Mouse (Mus musculus) forebrain, embryonic 14.5 days (tissue): ENCODE results near the gene Tmem270. TPM values are rescaled to one million over a fixed set of nuclear protein-coding genes. Genes with fewer than 3 reads are reported as not detected.

Source experiments
- ATAC-seq: fragments of 200-750 bp; cut with Nextera tagmentation; 2 replicates; pipeline ENCODE4 v1.8.0; 2017; ENCODE audit warnings: mild to moderate bottlenecking, moderate library complexity
- DNase-seq: peaks from one replicate; pipeline ENCODE4 v3.0.0-alpha.2; 2015; ENCODE audit warnings: low spot score
- H3K27ac ChIP-seq: fragments of 300-500 bp; sonication (generic); 2 replicates; pipeline ENCODE4 v1.5.1; 2014; ENCODE audit warnings: low read depth, mild to moderate bottlenecking, control low read depth, low read length, moderate library complexity
- H3K27me3 ChIP-seq: fragments of 300-500 bp; sonication (generic); replicated peaks from 2 replicates; pipeline ENCODE4 v1.6.1; 2014; ENCODE audit warnings: low read length, control low read depth, mixed read lengths; ENCODE audit not compliant: control insufficient read depth, insufficient read depth
- H3K36me3 ChIP-seq: fragments of 300-500 bp; sonication (generic); 2 replicates; pipeline ENCODE4 v1.6.1; 2014; ENCODE audit warnings: low read length, control low read depth; ENCODE audit not compliant: control insufficient read depth, insufficient read depth
- H3K4me1 ChIP-seq: fragments of 300-500 bp; sonication (generic); 2 replicates; pipeline ENCODE4 v1.6.1; 2014; ENCODE audit warnings: antibody characterized with exemption, low read length, control low read depth; ENCODE audit not compliant: control insufficient read depth, insufficient read depth
- H3K4me2 ChIP-seq: fragments of 300-500 bp; sonication (generic); 2 replicates; pipeline ENCODE4 v1.6.1; 2014; ENCODE audit warnings: mild to moderate bottlenecking, control low read depth, low read length
- H3K4me3 ChIP-seq: fragments of 300-500 bp; sonication (generic); 2 replicates; pipeline ENCODE4 v1.5.1; 2014; ENCODE audit warnings: low read depth, low read length, control low read depth
- H3K9ac ChIP-seq: fragments of 300-500 bp; sonication (generic); 2 replicates; pipeline ENCODE4 v1.6.1; 2014; ENCODE audit warnings: mild to moderate bottlenecking, low read length, control low read depth, moderate library complexity
- H3K9me3 ChIP-seq: fragments of 300-500 bp; sonication (generic); replicated peaks from 2 replicates; pipeline ENCODE4 v1.6.1; 2016; ENCODE audit warnings: low read length, control low read depth, mixed read lengths; ENCODE audit not compliant: control insufficient read depth
- WGBS: fragments of 180-500 bp; shearing (Covaris S2); extraction: QIAGEN DNeasy Blood & Tissue Kit; methylation state at CpG from one replicate; pipeline ENCODE4 v1.1.7; 2014; 5-methylcytosine and 5-hydroxymethylcytosine counted together
- polyA plus RNA-seq: library from polyadenylated mRNA; unstranded; fragments of >200 nt; fragmentation: Nextera tagmentation; extraction: Ambion mirVana; gene quantifications from 2 replicates; pipeline ENCODE4 v1.2.1, GENCODE M21; 2014

Gene Tmem270
- polyA plus RNA-seq, 1 experiment from 2014 or later: not detected

DNA sequence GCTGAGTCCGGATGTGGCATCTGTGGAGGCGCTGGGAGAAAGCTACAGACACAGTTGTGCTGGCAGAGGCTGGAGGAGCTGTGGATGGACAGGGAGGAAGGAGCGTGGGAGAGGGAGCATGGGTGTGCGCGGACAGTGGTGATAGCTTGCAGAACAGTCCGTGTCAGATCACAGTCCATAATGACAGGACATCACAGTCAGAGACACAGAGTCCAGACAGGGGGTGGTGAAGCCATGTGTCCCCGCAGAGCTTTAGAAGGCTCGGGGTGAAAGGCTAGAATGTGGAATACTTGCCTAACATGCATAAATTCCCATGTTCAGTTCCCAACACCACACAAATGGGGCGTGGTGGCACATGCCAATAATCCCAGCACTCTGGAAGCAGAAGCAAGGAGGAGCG lies 29.7 kb downstream of the Tmem270 start:
- Histone ChIP-seq H3K27ac (no peak overlapping the region), H3K4me1 (no peaks in the 10 kb centered on the region), H3K36me3 (no peaks in the 10 kb centered on the region), H3K4me2 (no peak overlapping the region), H3K4me3 (no peak overlapping the region), H3K27me3 (no peaks in the 10 kb centered on the region), H3K9me3 (no peaks in the 10 kb centered on the region), H3K9ac (no peak overlapping the region)
- DNase-seq: no peak
- WGBS: 80% methylated on average over 10 of the region's 10 CpGs
- ATAC-seq: no peak

DNA sequence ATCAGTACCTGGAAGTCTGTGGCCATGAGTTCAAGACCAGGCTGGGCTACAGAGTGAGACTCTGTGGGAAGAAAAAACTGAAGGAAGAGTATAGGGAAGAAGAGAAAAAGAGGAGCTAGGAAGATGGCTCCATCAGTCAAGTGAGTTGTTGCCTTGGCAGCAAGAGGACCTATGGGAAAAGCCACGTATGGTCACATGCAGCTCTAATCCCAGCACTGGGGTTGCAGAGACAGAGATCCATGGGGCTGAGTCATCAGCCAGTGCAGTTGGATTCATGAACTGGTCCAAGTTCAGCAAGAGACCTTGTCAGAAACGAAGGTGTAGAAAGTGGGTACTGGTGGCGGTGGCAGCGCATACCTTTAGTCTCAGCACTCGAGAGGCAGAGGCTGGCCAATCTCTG lies 31.3 kb downstream of the Tmem270 start:
- Histone ChIP-seq H3K4me3 (no peak overlapping the region), H3K4me1 (no peaks in the 10 kb centered on the region), H3K9ac (no peak overlapping the region), H3K9me3 (no peaks in the 10 kb centered on the region), H3K27me3 (no peaks in the 10 kb centered on the region), H3K27ac (no peak overlapping the region), H3K36me3 (no peaks in the 10 kb centered on the region), H3K4me2 (no peak overlapping the region)
- ATAC-seq: no peak
- WGBS: 92% methylated on average over 5 of the region's 5 CpGs
- no peak for DNase-seq

DNA sequence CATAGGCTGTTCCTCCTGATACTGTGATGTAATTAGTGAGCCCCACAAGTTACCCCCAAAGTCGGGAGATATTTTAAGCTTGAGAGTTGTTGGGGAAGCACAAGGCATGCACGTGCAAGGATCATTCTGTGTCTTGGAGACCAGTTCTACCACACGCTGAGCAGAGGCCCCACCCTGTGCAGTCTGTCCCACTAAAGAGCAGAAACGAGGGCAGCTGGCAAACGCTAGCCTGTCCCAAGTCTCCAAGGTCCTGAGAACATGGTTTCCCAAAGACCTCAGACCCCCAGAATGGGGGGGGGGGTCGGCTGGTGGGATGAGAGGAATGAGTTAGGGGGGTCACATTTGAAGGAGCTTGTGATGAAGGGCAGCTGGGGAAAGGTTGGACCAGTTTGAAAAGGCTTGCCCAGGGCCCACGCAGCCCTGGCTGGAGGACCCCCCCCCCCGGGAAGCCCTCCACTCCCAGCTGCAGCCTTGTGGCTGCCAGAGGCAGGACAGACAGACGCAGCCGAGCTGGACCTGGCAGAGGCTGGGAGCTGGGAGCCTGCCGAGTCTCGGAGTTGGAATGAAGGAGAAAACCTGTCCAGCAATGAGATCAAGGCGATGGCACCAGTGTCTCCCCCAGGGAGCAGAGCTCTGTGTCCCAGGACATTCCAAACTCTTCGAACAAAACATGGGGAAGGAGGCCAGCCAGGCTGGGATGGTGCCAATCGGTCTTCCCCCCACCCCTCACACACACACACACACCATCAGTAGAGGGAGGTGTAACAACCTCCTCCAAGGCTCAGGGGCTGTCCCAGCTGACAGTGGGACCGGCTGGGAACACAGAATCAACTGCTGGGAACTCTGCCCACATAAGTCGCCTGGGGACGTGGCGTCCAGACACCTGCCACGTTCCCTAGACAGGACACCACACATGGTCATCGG lies 32.3 kb downstream of the Tmem270 start:
- no peaks in the 10 kb centered on the region for H3K9me3 ChIP-seq
- no peaks in the 10 kb centered on the region for H3K4me1 ChIP-seq
- no peaks in the 10 kb centered on the region for H3K36me3 ChIP-seq
- H3K4me2 ChIP-seq: no peak overlapping the region
- WGBS: 62% methylated on average over 21 of the region's 21 CpGs
- H3K9ac ChIP-seq: no peak overlapping the region
- H3K27ac ChIP-seq: no peak overlapping the region
- peak; percentile 36 for DNase-seq
- no peak overlapping the region for H3K4me3 ChIP-seq
- H3K27me3 ChIP-seq: no peaks in the 10 kb centered on the region
- ATAC-seq: no peak

DNA sequence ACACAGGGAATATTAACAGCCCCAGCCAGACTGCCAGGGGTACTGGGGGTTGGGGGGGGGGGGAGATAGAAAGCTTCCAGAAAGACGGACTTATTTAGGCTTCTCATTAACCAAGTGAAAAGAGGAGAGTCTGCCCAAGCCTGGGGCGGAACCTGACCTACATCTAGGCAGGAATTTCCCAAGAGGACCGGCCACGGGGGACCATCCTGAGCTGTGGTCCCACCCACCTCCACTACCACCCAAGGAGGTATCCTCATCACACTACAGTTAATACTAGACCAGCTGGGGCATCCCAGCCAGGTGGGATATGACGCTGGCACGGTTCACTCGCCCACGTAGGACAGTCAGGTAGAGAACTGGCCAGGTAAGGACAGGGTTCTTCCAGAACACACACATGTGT lies 33.5 kb downstream of the Tmem270 start:
- no peaks in the 10 kb centered on the region for H3K36me3 ChIP-seq
- WGBS: 87% methylated on average over 8 of the region's 8 CpGs
- H3K27ac ChIP-seq: no peak overlapping the region
- DNase-seq (no peak), ATAC-seq (no peak)
- no peaks in the 10 kb centered on the region for H3K4me1 ChIP-seq
- H3K9me3 ChIP-seq: no peaks in the 10 kb centered on the region
- no peak overlapping the region for H3K4me2 ChIP-seq
- no peak overlapping the region for H3K4me3 ChIP-seq
- H3K9ac ChIP-seq: no peak overlapping the region
- H3K27me3 ChIP-seq: no peaks in the 10 kb centered on the region

DNA sequence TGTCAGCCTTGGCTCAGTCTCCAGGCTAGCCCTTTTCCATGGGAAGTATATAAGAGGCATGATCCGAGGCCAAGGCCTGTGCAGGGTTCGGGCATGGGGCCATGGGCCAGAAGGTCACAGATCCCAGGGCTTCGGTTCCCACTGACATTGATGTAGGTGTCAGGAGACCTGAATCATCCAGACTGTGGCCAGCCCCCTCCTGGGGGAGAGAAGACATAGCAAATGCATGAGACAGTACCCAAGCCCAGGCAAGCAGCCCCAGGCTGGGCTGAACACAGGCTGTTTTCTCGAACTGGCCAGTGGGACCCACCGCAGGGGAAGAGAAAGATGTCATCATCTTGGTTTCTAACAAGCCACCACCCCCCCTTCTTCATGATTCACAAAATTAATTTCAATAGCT lies 33.9 kb downstream of the Tmem270 start:
- WGBS: 73% methylated on average over 5 of the region's 5 CpGs
- DNase-seq: no peak
- ATAC-seq: no peak
- H3K27me3 ChIP-seq: no peaks in the 10 kb centered on the region
- H3K4me3 ChIP-seq: no peak overlapping the region
- no peaks in the 10 kb centered on the region for H3K4me1 ChIP-seq
- H3K27ac ChIP-seq: no peak overlapping the region
- no peak overlapping the region for H3K9ac ChIP-seq
- H3K4me2 ChIP-seq: no peak overlapping the region
- H3K9me3 ChIP-seq: no peaks in the 10 kb centered on the region
- no peaks in the 10 kb centered on the region for H3K36me3 ChIP-seq

DNA sequence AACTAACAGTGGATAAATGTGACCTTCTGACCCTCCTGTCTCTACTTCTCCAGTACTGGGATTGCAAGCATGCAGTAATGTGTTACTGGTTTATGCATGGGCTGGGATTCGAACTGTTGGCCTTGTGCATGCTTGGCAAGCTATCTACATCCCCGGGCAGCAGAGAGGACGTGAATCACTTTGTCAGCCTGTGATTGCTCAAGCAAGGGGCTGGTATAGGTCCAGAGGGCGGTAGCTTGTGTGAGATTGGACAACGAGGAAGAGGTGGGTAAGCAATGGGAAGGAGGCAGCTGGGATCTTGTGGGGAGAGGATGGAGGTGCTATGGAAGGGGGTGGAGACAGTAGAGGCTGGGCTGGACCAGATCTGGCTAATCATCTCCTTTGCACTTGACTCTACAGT lies 38.0 kb downstream of the Tmem270 start:
- 82% methylated on average over 5 of the region's 5 CpGs for WGBS
- H3K27me3 ChIP-seq: no peaks in the 10 kb centered on the region

DNA sequence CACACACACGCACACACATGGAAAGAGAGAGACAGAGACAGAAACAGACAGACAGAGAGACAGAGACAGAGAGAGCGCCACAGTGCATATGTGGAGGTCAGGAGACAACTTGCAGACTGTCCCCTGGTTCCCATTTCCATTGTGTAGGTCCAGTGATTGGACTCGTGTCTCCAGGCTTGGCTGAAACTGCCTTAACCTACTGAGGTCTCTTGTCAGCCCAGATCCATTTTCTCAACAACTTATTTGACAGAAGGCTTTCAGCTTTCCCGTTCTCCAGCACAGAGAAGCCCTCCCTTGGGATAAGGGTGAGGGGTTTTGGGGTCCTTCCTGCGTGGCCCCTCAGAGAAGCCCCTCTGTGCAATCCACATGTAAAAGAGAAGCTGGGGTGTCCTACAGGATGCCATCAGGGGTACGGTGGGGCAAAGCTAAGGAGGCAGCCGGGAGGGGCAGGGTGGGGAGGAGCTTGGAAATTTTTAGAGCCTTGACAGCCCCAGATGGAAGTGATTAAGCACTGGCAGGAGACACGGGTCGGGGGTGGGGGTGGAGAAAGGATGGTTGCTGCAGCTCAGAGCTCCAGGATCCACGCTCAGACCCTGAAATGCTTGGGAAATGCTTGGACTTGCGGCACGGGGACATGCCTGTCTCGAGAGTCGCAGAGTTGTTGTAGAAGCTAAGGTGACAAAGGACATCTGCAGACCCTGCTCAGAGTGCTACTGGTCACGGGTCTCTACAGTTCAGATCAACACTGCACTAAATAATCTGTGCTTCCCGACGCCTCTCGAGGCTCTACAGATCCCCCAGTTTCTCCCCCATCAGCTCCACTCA lies 39.0 kb downstream of the Tmem270 start:
- ATAC-seq (no peak), DNase-seq (no peak)
- Histone ChIP-seq H3K27ac (no peak overlapping the region), H3K4me2 (no peak overlapping the region), H3K9me3 (no peaks in the 10 kb centered on the region), H3K4me3 (no peak overlapping the region), H3K9ac (no peak overlapping the region), H3K4me1 (no peaks in the 10 kb centered on the region), H3K36me3 (no peaks in the 10 kb centered on the region), H3K27me3 (no peaks in the 10 kb centered on the region)
- WGBS: 71% methylated on average over 18 of the region's 18 CpGs

More for the DNA sequence above, 38.0 kb downstream of the Tmem270 start:
- no peak for DNase-seq
- Histone ChIP-seq H3K4me3 (no peak overlapping the region), H3K9me3 (no peaks in the 10 kb centered on the region), H3K9ac (no peak overlapping the region), H3K27ac (no peak overlapping the region), H3K4me2 (no peak overlapping the region), H3K36me3 (no peaks in the 10 kb centered on the region), H3K4me1 (no peaks in the 10 kb centered on the region)
- no peak for ATAC-seq

DNA sequence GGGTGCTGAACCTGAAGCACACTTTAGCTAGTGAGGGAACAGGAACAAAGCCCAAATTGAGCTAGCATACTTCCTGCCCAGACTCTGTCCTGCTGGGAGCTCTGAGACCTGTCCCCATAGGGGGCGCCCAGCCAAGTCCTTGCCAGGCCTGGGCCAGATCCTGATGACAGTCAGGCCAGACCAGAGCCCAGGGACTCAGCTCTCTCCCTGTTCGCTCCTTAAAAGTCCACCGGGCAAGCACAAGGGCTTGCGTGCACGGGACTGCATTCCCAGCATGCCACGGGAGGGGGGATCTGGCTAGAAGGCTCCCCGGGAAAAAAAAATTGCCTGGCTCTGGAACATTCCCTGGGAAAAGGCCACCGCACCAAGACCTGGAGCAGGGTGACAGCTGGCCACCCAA lies 41.4 kb downstream of the Tmem270 start:
- Histone ChIP-seq H3K27me3 (no peaks in the 10 kb centered on the region), H3K9ac (no peak overlapping the region), H3K4me2 (no peak overlapping the region), H3K36me3 (no peaks in the 10 kb centered on the region), H3K4me1 (no peaks in the 10 kb centered on the region), H3K27ac (no peak overlapping the region), H3K9me3 (no peaks in the 10 kb centered on the region), H3K4me3 (no peak overlapping the region)
- DNase-seq (no peak), ATAC-seq (no peak)
- WGBS: 65% methylated on average over 8 of the region's 8 CpGs
